Mouse (Mus musculus) embryonic facial prominence, embryonic 13.5 days (tissue): ENCODE measurements around the gene Zic3. TPM values are rescaled to one million over a fixed set of nuclear protein-coding genes. Genes with fewer than 3 reads are reported as not detected.

ENCODE experiments used
- ATAC-seq: fragments of 200-750 bp; cut with Nextera tagmentation; 2 replicates; pipeline ENCODE4 v1.8.0; 2017; ENCODE audit warnings: low read depth; ENCODE audit not compliant: insufficient number of reproducible peaks, insufficient read depth, low FRiP score, low TSS enrichment
- H3K27ac ChIP-seq: fragments of 300-500 bp; sonication (generic); 2 replicates; pipeline ENCODE4 v1.5.1; 2015; ENCODE audit warnings: moderate library complexity, mild to moderate bottlenecking, inconsistent platforms
- H3K27me3 ChIP-seq: fragments of 300-500 bp; sonication (generic); 2 replicates; pipeline ENCODE4 v1.6.1; 2015; ENCODE audit warnings: mild to moderate bottlenecking, inconsistent platforms
- H3K36me3 ChIP-seq: fragments of 300-500 bp; sonication (generic); 2 replicates; pipeline ENCODE4 v1.6.1; 2015; ENCODE audit warnings: mild to moderate bottlenecking, inconsistent platforms
- H3K4me1 ChIP-seq: fragments of 300-500 bp; sonication (generic); 2 replicates; pipeline ENCODE4 v1.6.1; 2015; ENCODE audit warnings: inconsistent platforms
- H3K4me2 ChIP-seq: fragments of 300-500 bp; sonication (generic); 2 replicates; pipeline ENCODE4 v1.6.1; 2015; ENCODE audit warnings: moderate library complexity, mild to moderate bottlenecking, inconsistent platforms
- H3K4me3 ChIP-seq: fragments of 300-500 bp; sonication (generic); 2 replicates; pipeline ENCODE4 v1.5.1; 2015; ENCODE audit warnings: mild to moderate bottlenecking, inconsistent platforms
- H3K9ac ChIP-seq: fragments of 300-500 bp; sonication (generic); 2 replicates; pipeline ENCODE4 v1.6.1; 2015; ENCODE audit warnings: mild to moderate bottlenecking, inconsistent platforms
- H3K9me3 ChIP-seq: fragments of 300-500 bp; sonication (generic); 2 replicates; pipeline ENCODE4 v1.6.1; 2016; ENCODE audit warnings: inconsistent platforms
- WGBS: fragments of 180-500 bp; shearing (Covaris S2); methylation state at CpG from one replicate; pipeline ENCODE4 v1.1.7; 2015; ENCODE audit warnings: mixed read lengths; 5-methylcytosine and 5-hydroxymethylcytosine counted together
- polyA plus RNA-seq: library from polyadenylated mRNA; unstranded; fragments of >200 nt; fragmentation: Nextera tagmentation; extraction: Ambion mirVana; gene quantifications from 2 replicates; pipeline ENCODE4 v1.2.1, GENCODE M21; 2015

The Zic3 gene
- 0.34 and 0.55 TPM in 2 replicates for polyA plus RNA-seq

- Histone ChIP-seq H3K36me3 (no peaks in the 10 kb centered on the region), H3K27ac (no peak within 1 kb of the TSS), H3K4me1 (no peaks in the 10 kb centered on the region), H3K4me2 (no peak within 1 kb of the TSS), H3K27me3 (peaks cover 95% of the 10 kb centered on the region), H3K9me3 (no peaks in the 10 kb centered on the region), H3K4me3 (no peak within 1 kb of the TSS), H3K9ac (no peak within 1 kb of the TSS)
- ATAC-seq: no peak
- 73% methylated on average over 2 of the region's 2 CpGs for WGBS
These were observed at the start of gene Zic3 for GRCm38 (mm10) chrX:58022400-58022799. Gene Zic3, plus strand, starts transcription at chrX:58022700.

GRCm38 (mm10) chrX:57982351-57982750, 40.1 kb upstream of the Zic3 start:
- H3K4me3 ChIP-seq: no peak overlapping the region
- WGBS: 84% methylated on average over 4 of the region's 4 CpGs
- H3K4me1 ChIP-seq: no peaks in the 10 kb centered on the region
- H3K9me3 ChIP-seq: no peaks in the 10 kb centered on the region
- no peaks in the 10 kb centered on the region for H3K27me3 ChIP-seq
- no peak overlapping the region for H3K27ac ChIP-seq
- ATAC-seq: no peak
- H3K9ac ChIP-seq: no peak overlapping the region
- H3K36me3 ChIP-seq: no peaks in the 10 kb centered on the region
- no peak overlapping the region for H3K4me2 ChIP-seq

- ATAC-seq: no peak
- Histone ChIP-seq H3K9ac (no peak overlapping the region), H3K4me3 (no peak overlapping the region), H3K27ac (no peak overlapping the region), H3K36me3 (no peaks in the 10 kb centered on the region), H3K27me3 (no peaks in the 10 kb centered on the region), H3K4me1 (no peaks in the 10 kb centered on the region), H3K9me3 (no peaks in the 10 kb centered on the region), H3K4me2 (no peak overlapping the region)
- 66% methylated on average over 10 of the region's 10 CpGs for WGBS
These were observed 34.9 kb upstream of the Zic3 start for GRCm38 (mm10) chrX:57987455-57988109.

- Histone ChIP-seq H3K27ac (no peak overlapping the region), H3K4me1 (no peaks in the 10 kb centered on the region), H3K4me3 (no peak overlapping the region), H3K9ac (no peak overlapping the region), H3K9me3 (no peaks in the 10 kb centered on the region), H3K4me2 (no peak overlapping the region), H3K27me3 (peaks cover 61% of the 10 kb centered on the region), H3K36me3 (no peaks in the 10 kb centered on the region)
- WGBS: 46% methylated on average over 5 of the region's 5 CpGs
- ATAC-seq: no peak
These were observed 9.1 kb upstream of the Zic3 start for GRCm38 (mm10) chrX:58013391-58013790.

- Histone ChIP-seq H3K9ac (no peak overlapping the region), H3K27me3 (peaks cover 68% of the 10 kb centered on the region), H3K36me3 (no peaks in the 10 kb centered on the region), H3K9me3 (no peaks in the 10 kb centered on the region), H3K4me1 (no peaks in the 10 kb centered on the region), H3K4me2 (no peak overlapping the region), H3K27ac (no peak overlapping the region), H3K4me3 (no peak overlapping the region)
- 26% methylated on average over 12 of the region's 12 CpGs for WGBS
- no peak for ATAC-seq
These were observed 8.4 kb upstream of the Zic3 start for GRCm38 (mm10) chrX:58014093-58014492.

GRCm38 (mm10) chrX:58014761-58015160, 7.7 kb upstream of the Zic3 start:
- ATAC-seq: no peak
- H3K4me3 ChIP-seq: no peak overlapping the region
- H3K4me1 ChIP-seq: no peaks in the 10 kb centered on the region
- peaks cover 75% of the 10 kb centered on the region for H3K27me3 ChIP-seq
- H3K9me3 ChIP-seq: no peaks in the 10 kb centered on the region
- H3K9ac ChIP-seq: no peak overlapping the region
- H3K27ac ChIP-seq: no peak overlapping the region
- no peaks in the 10 kb centered on the region for H3K36me3 ChIP-seq
- no peak overlapping the region for H3K4me2 ChIP-seq
- WGBS: 28% methylated on average over 13 of the region's 13 CpGs

- no peaks in the 10 kb centered on the region for H3K4me1 ChIP-seq
- no peak overlapping the region for H3K9ac ChIP-seq
- peaks cover 82% of the 10 kb centered on the region for H3K27me3 ChIP-seq
- no peak for ATAC-seq
- no peak overlapping the region for H3K4me2 ChIP-seq
- H3K36me3 ChIP-seq: no peaks in the 10 kb centered on the region
- H3K27ac ChIP-seq: no peak overlapping the region
- no peaks in the 10 kb centered on the region for H3K9me3 ChIP-seq
- WGBS: 25% methylated on average over 29 of the region's 29 CpGs
- no peak overlapping the region for H3K4me3 ChIP-seq
These were observed 7.1 kb upstream of the Zic3 start for GRCm38 (mm10) chrX:58015336-58015945.

- Histone ChIP-seq H3K36me3 (no peaks in the 10 kb centered on the region), H3K4me2 (no peak overlapping the region), H3K27me3 (peaks cover 98% of the 10 kb centered on the region), H3K9ac (no peak overlapping the region), H3K4me3 (no peak overlapping the region), H3K4me1 (no peaks in the 10 kb centered on the region), H3K27ac (no peak overlapping the region), H3K9me3 (no peaks in the 10 kb centered on the region)
- WGBS: 20% methylated on average over 24 of the region's 24 CpGs
- ATAC-seq: no peak
These were observed 3.8 kb upstream of the Zic3 start for GRCm38 (mm10) chrX:58018720-58019119.

GRCm38 (mm10) chrX:58019257-58019953, 3.1 kb upstream of the Zic3 start:
- H3K4me2 ChIP-seq: peak overlapping the region; percentile 27
- no peaks in the 10 kb centered on the region for H3K9me3 ChIP-seq
- H3K36me3 ChIP-seq: no peaks in the 10 kb centered on the region
- H3K9ac ChIP-seq: no peak overlapping the region
- H3K27me3 ChIP-seq: peaks cover 97% of the 10 kb centered on the region
- no peaks in the 10 kb centered on the region for H3K4me1 ChIP-seq
- H3K4me3 ChIP-seq: peak overlapping the region; percentile 17
- no peak overlapping the region for H3K27ac ChIP-seq
- no peak for ATAC-seq
- 23% methylated on average over 32 of the region's 33 CpGs for WGBS

- no peak overlapping the region for H3K4me2 ChIP-seq
These were observed 5.1 kb downstream of the Zic3 start for GRCm38 (mm10) chrX:58027631-58028030.

GRCm38 (mm10) chrX:58028082-58028481, 5.6 kb downstream of the Zic3 start:
- Histone ChIP-seq H3K27ac (no peak overlapping the region), H3K27me3 (peaks cover 95% of the 10 kb centered on the region), H3K9ac (no peak overlapping the region), H3K4me2 (no peak overlapping the region), H3K36me3 (no peaks in the 10 kb centered on the region), H3K4me1 (0 out of 2 replicates have a peak, but pooled peaks cover 4% of the 10 kb centered on the region), H3K4me3 (no peak overlapping the region), H3K9me3 (no peaks in the 10 kb centered on the region)
- ATAC-seq: no peak
- 13% methylated on average over 16 of the region's 16 CpGs for WGBS

More at GRCm38 (mm10) chrX:58027631-58028030, 5.1 kb downstream of the Zic3 start:
- H3K4me1 ChIP-seq: 0 out of 2 replicates have a peak, but pooled peaks cover 4% of the 10 kb centered on the region
- peaks cover 95% of the 10 kb centered on the region for H3K27me3 ChIP-seq
- no peaks in the 10 kb centered on the region for H3K9me3 ChIP-seq
- no peak overlapping the region for H3K27ac ChIP-seq
- ATAC-seq: no peak
- H3K4me3 ChIP-seq: no peak overlapping the region
- H3K9ac ChIP-seq: no peak overlapping the region
- WGBS: 20% methylated on average over 9 of the region's 9 CpGs
- H3K36me3 ChIP-seq: no peaks in the 10 kb centered on the region

- peaks cover 97% of the 10 kb centered on the region for H3K27me3 ChIP-seq
These were observed 6.4 kb downstream of the Zic3 start for GRCm38 (mm10) chrX:58028858-58029257.

More at GRCm38 (mm10) chrX:58028858-58029257, 6.4 kb downstream of the Zic3 start:
- 18% methylated on average over 8 of the region's 8 CpGs for WGBS
- Histone ChIP-seq H3K9me3 (no peaks in the 10 kb centered on the region), H3K9ac (no peak overlapping the region), H3K4me2 (no peak overlapping the region), H3K27ac (no peak overlapping the region), H3K36me3 (no peaks in the 10 kb centered on the region), H3K4me3 (no peak overlapping the region), H3K4me1 (0 out of 2 replicates have a peak, but pooled peaks cover 4% of the 10 kb centered on the region)
- ATAC-seq: no peak
